Mouse (Mus musculus) urinary bladder, postnatal 25 days (tissue): ENCODE measurements around the gene Ttc9b.

Experiments used
- DNase-seq: peaks from one replicate; pipeline ENCODE4 v3.0.0; 2022; ENCODE audit warnings: low spot score

The Ttc9b gene

DNA sequence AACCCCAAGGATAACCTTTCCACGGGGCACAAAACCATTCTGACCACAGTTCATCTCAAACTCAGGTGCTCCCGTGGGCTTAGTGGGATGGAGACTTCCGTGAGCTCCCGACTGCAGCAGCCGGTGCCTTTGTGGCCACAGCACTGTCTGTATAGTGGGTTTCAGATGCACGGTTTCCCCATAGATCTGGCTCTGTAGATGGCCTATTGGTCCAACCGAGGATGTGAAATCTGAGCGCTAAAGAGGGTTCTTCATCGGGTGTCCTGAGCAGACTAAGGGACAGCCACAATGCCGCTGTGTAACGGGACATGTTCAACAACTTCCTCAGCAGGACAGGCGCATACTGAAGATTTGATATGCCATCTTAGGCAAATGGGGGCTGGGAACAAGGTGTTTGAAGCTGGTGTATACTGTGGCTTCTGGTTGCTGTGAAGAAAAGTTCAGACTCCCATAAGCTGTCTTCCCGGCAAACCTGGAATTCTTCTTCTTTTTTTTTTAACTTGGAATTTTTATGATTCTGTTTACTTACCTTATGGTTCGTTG lies 34.6 kb downstream of the Ttc9b start:
- no peak for DNase-seq

DNA sequence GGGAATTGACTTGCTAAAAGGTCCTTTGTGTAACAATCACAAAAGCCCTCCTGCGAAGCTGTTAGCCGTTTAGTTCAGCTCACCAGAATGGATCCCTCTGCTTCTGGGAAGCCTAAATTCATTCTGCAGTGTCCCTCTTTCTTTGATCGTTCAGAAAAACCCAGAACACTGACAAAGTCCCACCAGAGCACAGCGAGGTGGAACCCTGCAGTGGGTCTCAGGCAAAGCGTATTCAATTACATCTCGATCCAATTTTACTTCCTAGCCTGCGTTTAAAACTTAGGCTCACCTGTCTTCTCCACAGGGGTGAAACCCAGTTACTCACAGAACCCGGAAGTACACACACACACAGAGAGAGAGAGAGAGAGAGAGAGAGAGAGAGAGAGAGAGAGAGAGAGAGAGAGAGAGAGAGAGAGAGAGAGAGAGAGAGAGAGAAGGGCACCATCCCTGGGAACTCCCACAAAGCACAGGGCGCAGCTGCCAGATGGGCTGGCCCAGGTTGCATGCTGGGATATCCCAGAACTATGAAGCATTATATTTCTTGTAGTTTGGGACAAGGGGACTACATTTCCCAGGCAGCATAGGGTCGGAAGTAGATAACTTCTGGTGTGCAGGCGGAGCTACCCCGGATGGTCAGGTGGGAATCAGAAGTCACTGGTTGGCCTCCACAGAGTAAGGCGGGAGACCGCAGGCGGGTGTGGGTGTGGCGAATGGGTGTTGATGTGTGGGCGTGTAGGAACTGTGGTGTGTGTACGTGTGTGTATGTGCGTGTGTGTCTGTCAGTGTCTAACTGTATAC lies 35.3 kb downstream of the Ttc9b start, which contains the start of gene Zfp607b:
Gene Zfp607b (plus strand): TSS at position 526 of the 798 bp plus-strand sequence.
- DNase-seq = peak; percentile 69

DNA sequence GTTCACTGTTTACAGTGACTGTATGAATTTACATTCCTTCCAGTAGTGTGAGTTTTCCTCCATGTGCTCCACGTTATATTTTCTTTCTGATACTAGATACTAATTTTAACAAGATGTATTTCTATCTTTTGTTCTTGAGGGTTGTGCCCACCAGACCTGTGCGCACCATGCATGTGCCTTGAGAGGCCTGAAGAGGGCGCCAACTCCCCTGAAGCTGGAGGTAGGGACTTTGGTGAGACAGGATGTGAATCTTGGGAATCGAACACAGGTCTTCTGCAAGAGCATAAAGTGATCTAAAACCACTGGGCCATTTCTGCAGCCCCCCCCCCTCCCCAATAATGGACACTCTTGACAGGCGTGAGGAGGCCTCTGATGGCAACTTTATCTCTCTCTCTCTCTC lies 37.4 kb downstream of the Ttc9b start:
- DNase-seq = no peak

DNA sequence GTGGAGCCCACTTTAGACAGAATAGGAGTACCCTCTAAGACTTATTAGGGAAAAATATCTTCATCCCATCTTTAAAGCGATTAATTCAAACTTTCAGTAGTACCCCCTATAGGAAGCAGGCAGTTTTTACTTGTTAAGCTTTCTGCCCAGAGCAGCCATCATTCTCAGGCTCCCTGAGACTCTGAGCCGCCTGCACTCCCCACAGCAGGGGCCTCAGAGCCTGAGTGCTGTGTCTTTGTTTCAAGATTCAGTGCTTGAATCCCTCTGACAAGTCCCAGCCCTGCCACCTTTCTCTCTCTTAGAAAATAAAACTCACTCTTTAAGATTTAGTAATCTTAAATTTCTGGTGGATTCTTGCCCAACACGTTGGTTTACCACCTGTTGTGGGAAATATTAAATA lies 43.0 kb downstream of the Ttc9b start:
- no peak for DNase-seq
